Mouse (Mus musculus) cerebellum, postnatal 4 days (tissue): Measurements from ENCODE around the gene St6galnac5.
A peak's percentile ranks its signal among the peaks of the same experiment; 100 is the strongest.

ENCODE experiments used
- DNase-seq, 2 experiments: peaks; one replicate each; pipeline ENCODE4 v3.0.0; 2022; ENCODE audit warnings: low spot score in 2 of 2, mixed read lengths in 1 of 2

Gene St6galnac5

GRCm38 (mm10) chr3:152981988-152982387 is at the start of gene St6galnac5:
St6galnac5 (minus strand) TSS chr3:152982246.
- peak in 1 of 2 experiments; percentile 50 for DNase-seq

GRCm38 (mm10) chr3:153030756-153031155 is 48.7 kb upstream of the St6galnac5 start:
- DNase-seq, result no peak

- DNase-seq, result no peak
These were observed 42.0 kb upstream of the St6galnac5 start for GRCm38 (mm10) chr3:153024016-153024415.

- DNase-seq, result peak in 1 of 2 experiments; percentile 44
These were observed 36.0 kb upstream of the St6galnac5 start for GRCm38 (mm10) chr3:153018051-153018450.

GRCm38 (mm10) chr3:153016355-153016754 is 34.3 kb upstream of the St6galnac5 start:
- no peak for DNase-seq

GRCm38 (mm10) chr3:153006893-153007292 is 24.8 kb upstream of the St6galnac5 start:
- no peak for DNase-seq

GRCm38 (mm10) chr3:152998901-152999300 is 16.9 kb upstream of the St6galnac5 start:
- no peak for DNase-seq

GRCm38 (mm10) chr3:152998106-152998505 is 16.1 kb upstream of the St6galnac5 start:
- no peak for DNase-seq

- no peak for DNase-seq
These were observed 11.6 kb upstream of the St6galnac5 start for GRCm38 (mm10) chr3:152993608-152994007.

- DNase-seq, result no peak
These were observed 8.7 kb upstream of the St6galnac5 start for GRCm38 (mm10) chr3:152990787-152991186.

- DNase-seq, result peak in 1 of 2 experiments; percentile 31
These were observed 770 bp downstream of the St6galnac5 start for GRCm38 (mm10) chr3:152980978-152981974.

- peak in 1 of 2 experiments; percentile 24 for DNase-seq
These were observed 1.6 kb downstream of the St6galnac5 start for GRCm38 (mm10) chr3:152980431-152980830.

GRCm38 (mm10) chr3:152979481-152980092 is 2.5 kb downstream of the St6galnac5 start:
- no peak for DNase-seq

- DNase-seq, result no peak
These were observed 10.7 kb downstream of the St6galnac5 start for GRCm38 (mm10) chr3:152971373-152971772.

GRCm38 (mm10) chr3:152969774-152970347 is 12.2 kb downstream of the St6galnac5 start:
- DNase-seq, result no peak

GRCm38 (mm10) chr3:152961855-152962376 is 20.1 kb downstream of the St6galnac5 start:
- no peak for DNase-seq

- DNase-seq, result peak; percentile 45 to 74
These were observed 23.5 kb downstream of the St6galnac5 start for GRCm38 (mm10) chr3:152958358-152959150.

- no peak for DNase-seq
These were observed 25.3 kb downstream of the St6galnac5 start for GRCm38 (mm10) chr3:152956771-152957170.

- no peak for DNase-seq
These were observed 26.0 kb downstream of the St6galnac5 start for GRCm38 (mm10) chr3:152956038-152956437.

- DNase-seq, result no peak
These were observed 30.2 kb downstream of the St6galnac5 start for GRCm38 (mm10) chr3:152951634-152952545.
